Mouse (Mus musculus): ENCODE measurements around the gene Pgc. TPM values are rescaled to one million over a fixed set of nuclear protein-coding genes. Genes with fewer than 3 reads are reported as not detected.

The Pgc gene
- total RNA-seq, 2 experiments from 2014 or later, result not detected

GRCm38 (mm10) chr17:47777141-47777540 is 50.5 kb downstream of the Pgc start:
- DNase-seq (ENCODE audit: low spot score in 2 of 2), result no peak

GRCm38 (mm10) chr17:47780470-47780869 is 53.8 kb downstream of the Pgc start:
- no peak for DNase-seq (ENCODE audit: low spot score in 2 of 2)

GRCm38 (mm10) chr17:47782486-47782885 is 55.8 kb downstream of the Pgc start:
- DNase-seq (ENCODE audit: low spot score in 2 of 2), result no peak

- no peak for DNase-seq (ENCODE audit: low spot score in 2 of 2)
These were observed 57.0 kb downstream of the Pgc start for GRCm38 (mm10) chr17:47783445-47784223.

Other genes with a start within 250 kb of the Pgc start
- 10 to 100 TPM; 16.4 to 19.9 TPM for gene Taf8, start 224.6 kb upstream of the Pgc start, total RNA-seq (2021)
- gene Ccnd3, start 221.8 kb upstream of the Pgc start, total RNA-seq (2021), result 100 to 1,000 TPM; 328 to 506 TPM
- 10 to 100 TPM; 23.0 to 24.2 TPM for gene Bysl, start 115.3 kb upstream of the Pgc start, total RNA-seq (2021)
- gene Med20, start 115.3 kb upstream of the Pgc start, total RNA-seq (2021), result 10 to 100 TPM; 50.1 to 50.3 TPM
- 1 to 10 TPM; 1.6 to 3.4 TPM for gene Gm20517, start 115.3 kb upstream of the Pgc start, total RNA-seq (2021)
- 1 to 10 TPM; 3.0 to 4.1 TPM for gene Usp49, start 96.2 kb upstream of the Pgc start, total RNA-seq (2021)
- gene Tomm6, start 38.5 kb upstream of the Pgc start, total RNA-seq (2021), result 100 to 1,000 TPM; 247 to 266 TPM
- 1 to 10 TPM; 4.9 to 7.1 TPM for gene Frs3, start 37.8 kb upstream of the Pgc start, total RNA-seq (2021)
- gene Gm21981, start 32.4 kb upstream of the Pgc start, total RNA-seq (2021), result under 1 TPM; 0.58 to 0.96 TPM
- 1 to 10 TPM; 4.1 to 5.5 TPM for gene Prickle4, start 32.1 kb upstream of the Pgc start, total RNA-seq (2021)
- 10 to 100 TPM; 12.4 to 16.0 TPM for gene Tfeb, start 10.2 kb downstream of the Pgc start, total RNA-seq (2021)
- 1 to 10 TPM in 1 of 2 experiments, under 1 TPM in 1; 0.42 to 1.2 TPM for gene Mdfi, start 107.8 kb downstream of the Pgc start, total RNA-seq (2021)
- gene Foxp4, start 197.8 kb downstream of the Pgc start, total RNA-seq (2021), result 10 to 100 TPM; 20.0 to 26.1 TPM

All from adrenal gland, adult 18-20 months (tissue).